Mouse (Mus musculus) olfactory bulb, adult 2 months (tissue): ENCODE data around the gene Zfp978.
"Not testable (repeated sequence)": the region's sequence is repeated elsewhere in the genome, so short reads cannot be mapped to it uniquely, and the experiment has no call there.

ENCODE experiments used
- CTCF ChIP-seq: fragments of 200-500 bp; IDR thresholded peaks from 2 replicates; pipeline ENCODE4 v1.5.1; 2012; ENCODE audit warnings: low read depth, mild to moderate bottlenecking, low read length, moderate library complexity; ENCODE audit not compliant: insufficient read depth
- POLR2A ChIP-seq: fragments of 200-500 bp; IDR thresholded peaks from 2 replicates; pipeline ENCODE4 v1.6.1; 2012; ENCODE audit warnings: mild to moderate bottlenecking, low read depth, low read length, moderate library complexity; ENCODE audit not compliant: insufficient read depth

GRCm38 (mm10) chr4:147356042-147356441, 5.1 kb upstream of the Zfp978 start:
- TF ChIP-seq CTCF, POLR2A: not testable (repeated sequence)
